Mouse (Mus musculus) spleen, adult 2 months (tissue): Measurements from ENCODE around the gene Exoc4. TPM values are rescaled to one million over a fixed set of nuclear protein-coding genes. Genes with fewer than 3 reads are reported as not detected.

ENCODE experiments used
- DNase-seq, 2 experiments: peaks; one replicate each; pipeline versions ENCODE4 v3.0.0 to v3.0.0-alpha.2; 2012 to 2021; ENCODE audit warnings: low spot score in 2 of 2, low read depth in 1 of 2
- H3K27ac ChIP-seq: fragments of 200-500 bp; 2 replicates; pipeline ENCODE4 v1.5.1; 2012; ENCODE audit warnings: low read length, inconsistent platforms; ENCODE audit not compliant: insufficient read depth
- H3K27me3 ChIP-seq: fragments of 200-500 bp; 2 replicates; pipeline ENCODE4 v1.6.1; 2012; ENCODE audit warnings: mild to moderate bottlenecking, moderate library complexity, low read length, inconsistent platforms; ENCODE audit not compliant: control insufficient read depth, insufficient read depth
- H3K36me3 ChIP-seq: fragments of 200-500 bp; 2 replicates; pipeline ENCODE4 v1.6.1; 2012; ENCODE audit warnings: mild to moderate bottlenecking, low read length, inconsistent platforms; ENCODE audit not compliant: control insufficient read depth, insufficient read depth
- H3K4me1 ChIP-seq: fragments of 200-500 bp; 2 replicates; pipeline ENCODE4 v1.6.1; 2011; ENCODE audit warnings: inconsistent platforms; ENCODE audit not compliant: control insufficient read depth, insufficient read depth, insufficient read length
- H3K4me3 ChIP-seq: fragments of 200-500 bp; 2 replicates; pipeline ENCODE4 v1.5.1; 2011; ENCODE audit warnings: mild to moderate bottlenecking, inconsistent platforms; ENCODE audit not compliant: insufficient read depth, insufficient read length; ENCODE audit errors: extremely low read depth
- CTCF ChIP-seq: fragments of 200-500 bp; IDR thresholded peaks from 2 replicates; pipeline ENCODE4 v1.5.1; 2011; ENCODE audit warnings: mild to moderate bottlenecking, inconsistent platforms; ENCODE audit not compliant: insufficient read depth, insufficient read length, insufficient replicate concordance; ENCODE audit errors: extremely low read depth
- POLR2A ChIP-seq: fragments of 200-500 bp; IDR thresholded peaks from 2 replicates; pipeline ENCODE4 v1.6.1; 2011; ENCODE audit warnings: low read depth, low read length, inconsistent platforms
- WGBS: fragments of 180-500 bp; shearing (Covaris S2); methylation state at CpG from one replicate; pipeline ENCODE4 v1.1.7; 2018; 5-methylcytosine and 5-hydroxymethylcytosine counted together
- polyA plus RNA-seq: library from polyadenylated mRNA; depleted of rRNA; stranded (reverse); fragments of >200 nt; gene quantifications from 2 replicates; pipeline ENCODE4 v1.2.3, GENCODE M21; 2012

The Exoc4 gene
- polyA plus RNA-seq, 1 experiment = 4.6 TPM

- Histone ChIP-seq H3K27me3 (no peaks in the 10 kb centered on the region), H3K36me3 (0 out of 2 replicates have a peak, but pooled peaks cover 2% of the 10 kb centered on the region), H3K4me1 (no peaks in the 10 kb centered on the region), H3K27ac (no peak overlapping the region), H3K4me3 (no peak overlapping the region)
- no peak for TF ChIP-seq POLR2A
- TF ChIP-seq CTCF = no peak
- WGBS = 95% methylated on average over 6 of the region's 6 CpGs
- DNase-seq = no peak
These were observed 18.7 kb downstream of the Exoc4 start for GRCm38 (mm10) chr6:33267571-33267970.

- Histone ChIP-seq H3K27me3 (no peaks in the 10 kb centered on the region), H3K36me3 (no peaks in the 10 kb centered on the region), H3K4me3 (no peak overlapping the region), H3K27ac (no peak overlapping the region), H3K4me1 (no peaks in the 10 kb centered on the region)
- 90% methylated on average over 3 of the region's 3 CpGs for WGBS
- DNase-seq = no peak
- TF ChIP-seq CTCF (no peak), POLR2A (no peak)
These were observed 34.6 kb downstream of the Exoc4 start for GRCm38 (mm10) chr6:33283523-33283922.

- DNase-seq = no peak
- Histone ChIP-seq H3K27me3 (no peaks in the 10 kb centered on the region), H3K36me3 (no peaks in the 10 kb centered on the region), H3K27ac (no peak overlapping the region), H3K4me1 (no peaks in the 10 kb centered on the region), H3K4me3 (no peak overlapping the region)
- WGBS = 88% methylated on average over 4 of the region's 4 CpGs
- TF ChIP-seq POLR2A (no peak), CTCF (no peak)
These were observed 35.1 kb downstream of the Exoc4 start for GRCm38 (mm10) chr6:33283936-33284335.

- H3K36me3 ChIP-seq = no peaks in the 10 kb centered on the region
- no peak overlapping the region for H3K4me3 ChIP-seq
- DNase-seq = no peak
- no peaks in the 10 kb centered on the region for H3K27me3 ChIP-seq
- 91% methylated on average over 6 of the region's 6 CpGs for WGBS
- TF ChIP-seq POLR2A = no peak
- no peak for TF ChIP-seq CTCF
- H3K27ac ChIP-seq = no peak overlapping the region
- no peaks in the 10 kb centered on the region for H3K4me1 ChIP-seq
These were observed 37.5 kb downstream of the Exoc4 start for GRCm38 (mm10) chr6:33286376-33286775.

- no peak overlapping the region for H3K27ac ChIP-seq
- no peaks in the 10 kb centered on the region for H3K27me3 ChIP-seq
- no peak for DNase-seq
- no peaks in the 10 kb centered on the region for H3K4me1 ChIP-seq
- TF ChIP-seq POLR2A (no peak), CTCF (no peak)
- 86% methylated on average over 2 of the region's 2 CpGs for WGBS
- H3K4me3 ChIP-seq = no peak overlapping the region
- H3K36me3 ChIP-seq = peaks cover 2% of the 10 kb centered on the region
These were observed 45.7 kb downstream of the Exoc4 start for GRCm38 (mm10) chr6:33294626-33295025.

- Histone ChIP-seq H3K4me1 (no peaks in the 10 kb centered on the region), H3K27ac (no peak overlapping the region), H3K27me3 (no peaks in the 10 kb centered on the region), H3K36me3 (peaks cover 2% of the 10 kb centered on the region), H3K4me3 (no peak overlapping the region)
- 91% methylated on average over 3 of the region's 3 CpGs for WGBS
- DNase-seq = no peak
- TF ChIP-seq CTCF (no peak), POLR2A (no peak)
These were observed 48.7 kb downstream of the Exoc4 start for GRCm38 (mm10) chr6:33297566-33297965.

- WGBS = 80% methylated on average over 1 of the region's 1 CpGs
- H3K4me3 ChIP-seq = no peak overlapping the region
- peaks cover 2% of the 10 kb centered on the region for H3K36me3 ChIP-seq
- H3K27ac ChIP-seq = no peak overlapping the region
- no peak for DNase-seq
- no peaks in the 10 kb centered on the region for H3K27me3 ChIP-seq
- TF ChIP-seq CTCF = no peak
- TF ChIP-seq POLR2A = no peak
- no peaks in the 10 kb centered on the region for H3K4me1 ChIP-seq
These were observed 49.9 kb downstream of the Exoc4 start for GRCm38 (mm10) chr6:33298768-33299167.

- H3K4me1 ChIP-seq = peaks cover under 1% of the 10 kb centered on the region; the same call in 1 of the 2 replicates
- DNase-seq = no peak
- H3K27ac ChIP-seq = no peak overlapping the region
- no peaks in the 10 kb centered on the region for H3K27me3 ChIP-seq
- WGBS = 86% methylated on average over 1 of the region's 1 CpGs
- H3K4me3 ChIP-seq = no peak overlapping the region
- peaks cover 5% of the 10 kb centered on the region for H3K36me3 ChIP-seq
- TF ChIP-seq POLR2A (no peak), CTCF (no peak)
These were observed 57.1 kb downstream of the Exoc4 start for GRCm38 (mm10) chr6:33305996-33306395.
